Mouse (Mus musculus) liver, adult 2 months (tissue): ENCODE data around the gene Yars. TPM values are rescaled to one million over a fixed set of nuclear protein-coding genes. Genes with fewer than 3 reads are reported as not detected.
"Not testable (repeated sequence)": the region's sequence is repeated elsewhere in the genome, so short reads cannot be mapped to it uniquely, and the experiment has no call there.

Experiments used
- DNase-seq: peaks from one replicate; pipeline ENCODE4 v3.0.0-alpha.2; 2011; ENCODE audit warnings: low read depth, low spot score; ENCODE audit errors: extremely low read depth
- H3K27ac ChIP-seq: fragments of 200-500 bp; replicated peaks from 2 replicates; pipeline ENCODE4 v1.5.1; 2012; ENCODE audit warnings: low read depth, mild to moderate bottlenecking, control low read depth, inconsistent platforms, low read length; ENCODE audit not compliant: insufficient read depth
- H3K27me3 ChIP-seq: fragments of 200-500 bp; 2 replicates; pipeline ENCODE4 v1.6.1; 2012; ENCODE audit warnings: mild to moderate bottlenecking, moderate library complexity, low read length, inconsistent platforms; ENCODE audit not compliant: control insufficient read depth, insufficient read depth
- H3K36me3 ChIP-seq: fragments of 200-500 bp; 2 replicates; pipeline ENCODE4 v1.6.1; 2012; ENCODE audit warnings: low read length, inconsistent platforms; ENCODE audit not compliant: control insufficient read depth, insufficient read depth
- H3K4me1 ChIP-seq: fragments of 200-500 bp; 2 replicates; pipeline ENCODE4 v1.6.1; 2011; ENCODE audit warnings: low read length; ENCODE audit not compliant: control insufficient read depth, insufficient read depth
- H3K4me3 ChIP-seq: fragments of 200-500 bp; 2 replicates; pipeline ENCODE4 v1.5.1; 2011; ENCODE audit warnings: low read depth, mild to moderate bottlenecking, control low read depth, low read length, moderate library complexity; ENCODE audit not compliant: insufficient read depth
- H3K79me2 ChIP-seq: fragments of 200-500 bp; 2 replicates; pipeline ENCODE4 v1.6.1; 2012; ENCODE audit warnings: inconsistent platforms, mild to moderate bottlenecking, low read length, moderate library complexity; ENCODE audit not compliant: control insufficient read depth, insufficient read depth
- H3K9ac ChIP-seq: fragments of 200-500 bp; 2 replicates; pipeline ENCODE4 v1.6.1; 2012; ENCODE audit warnings: low read depth, mild to moderate bottlenecking, control low read depth, inconsistent platforms, low read length
- CTCF ChIP-seq: fragments of 200-500 bp; IDR thresholded peaks from 2 replicates; pipeline ENCODE4 v1.5.1; 2011; ENCODE audit warnings: low read depth, low read length, control low read depth
- POLR2A ChIP-seq: fragments of 200-500 bp; IDR thresholded peaks from 2 replicates; pipeline ENCODE4 v1.6.1; 2011; ENCODE audit warnings: low read length, control low read depth; ENCODE audit not compliant: insufficient read depth; ENCODE audit errors: extremely low read depth
- WGBS: fragments of 180-500 bp; shearing (Covaris S2); methylation state at CpG from one replicate; pipeline ENCODE4 v1.1.7; 2018; 5-methylcytosine and 5-hydroxymethylcytosine counted together
- polyA plus RNA-seq: library from polyadenylated mRNA; depleted of rRNA; stranded (reverse); fragments of >200 nt; gene quantifications from 2 replicates; pipeline ENCODE4 v1.2.3, GENCODE M21; 2012
- total RNA-seq: library from RNA; depleted of rRNA; stranded (reverse); fragments of >200 nt; gene quantifications from 2 replicates; pipeline ENCODE4 v1.2.3, GENCODE M21; 2014

Gene Yars
- total and polyA plus RNA-seq, 2 experiments, result 15.3 to 18.5 TPM

DNA sequence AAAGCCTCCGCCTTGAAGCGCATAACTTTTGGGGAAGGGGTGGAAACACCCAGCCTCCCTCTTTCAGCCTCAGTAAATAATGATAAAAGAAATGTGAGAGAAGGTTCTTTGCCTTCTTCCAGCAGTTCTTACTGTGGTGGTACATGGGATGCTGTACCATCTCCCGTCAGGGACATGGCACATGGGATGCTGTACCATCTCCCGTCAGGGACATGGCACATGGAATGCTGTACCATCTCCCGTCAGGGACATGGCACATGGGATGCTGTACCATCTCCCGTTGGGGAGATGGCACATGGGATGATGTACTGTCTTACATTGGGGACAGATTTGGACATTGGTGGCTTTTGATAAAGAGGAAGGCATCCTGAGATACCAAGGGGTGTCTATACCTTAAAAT lies 8.0 kb downstream of the Yars start:
- TF ChIP-seq POLR2A (no peak), CTCF (no peak)
- H3K27me3 ChIP-seq, result no peaks in the 10 kb centered on the region
- H3K4me3 ChIP-seq, result no peak overlapping the region
- H3K4me1 ChIP-seq, result peaks cover 8% of the 10 kb centered on the region; the same call in 1 of the 2 replicates
- H3K36me3 ChIP-seq, result peaks cover 19% of the 10 kb centered on the region
- 98% methylated on average over 6 of the region's 6 CpGs for WGBS
- no peak for DNase-seq
- peaks cover 6% of the 10 kb centered on the region; the same call in 1 of the 2 replicates for H3K79me2 ChIP-seq
- no peak overlapping the region for H3K9ac ChIP-seq
- H3K27ac ChIP-seq, result no peak overlapping the region

GRCm38 (mm10) chr4:129204655-129205054 lies 15.1 kb downstream of the Yars start:
- TF ChIP-seq CTCF, result no peak
- DNase-seq, result no peak
- no peaks in the 10 kb centered on the region for H3K27me3 ChIP-seq
- WGBS, result 94% methylated on average over 10 of the region's 10 CpGs
- no peak overlapping the region for H3K9ac ChIP-seq
- H3K27ac ChIP-seq, result no peak overlapping the region
- H3K4me3 ChIP-seq, result no peak overlapping the region
- no peaks in the 10 kb centered on the region for H3K4me1 ChIP-seq
- H3K79me2 ChIP-seq, result no peaks in the 10 kb centered on the region
- H3K36me3 ChIP-seq, result peaks cover 40% of the 10 kb centered on the region

- Histone ChIP-seq H3K27ac (peak overlapping the region; percentile 47; the same call in 1 of the 2 replicates), H3K9ac (no peak overlapping the region), H3K4me3 (no peak overlapping the region), H3K36me3 (peaks cover 47% of the 10 kb centered on the region), H3K79me2 (no peaks in the 10 kb centered on the region), H3K4me1 (no peaks in the 10 kb centered on the region), H3K27me3 (no peaks in the 10 kb centered on the region)
- TF ChIP-seq POLR2A, result no peak
- TF ChIP-seq CTCF, result no peak
- DNase-seq, result peak; percentile 70
- 42% methylated on average over 8 of the region's 8 CpGs for WGBS
Observed at GRCm38 (mm10) chr4:129206792-129207191, 17.2 kb downstream of the Yars start.

- no peaks in the 10 kb centered on the region for H3K79me2 ChIP-seq
- no peaks in the 10 kb centered on the region for H3K27me3 ChIP-seq
- H3K27ac ChIP-seq, result no peak overlapping the region
- peak; percentile 29; the same call in 1 of the 2 replicates for TF ChIP-seq CTCF
- TF ChIP-seq POLR2A, result no peak
- H3K9ac ChIP-seq, result no peak overlapping the region
- no peak overlapping the region for H3K4me3 ChIP-seq
- DNase-seq, result no peak
- 70% methylated on average over 7 of the region's 7 CpGs for whole genome bisulfite sequencing
- H3K36me3 ChIP-seq, result peaks cover 42% of the 10 kb centered on the region
- H3K4me1 ChIP-seq, result no peaks in the 10 kb centered on the region
Observed at GRCm38 (mm10) chr4:129209504-129209903, 19.9 kb downstream of the Yars start.

- no peak overlapping the region for H3K9ac ChIP-seq
- TF ChIP-seq POLR2A (no peak), CTCF (no peak)
- no peaks in the 10 kb centered on the region for H3K4me1 ChIP-seq
- no peak for DNase-seq
- peaks cover 38% of the 10 kb centered on the region for H3K36me3 ChIP-seq
- H3K4me3 ChIP-seq, result no peak overlapping the region
- WGBS, result 74% methylated on average over 4 of the region's 4 CpGs
- no peaks in the 10 kb centered on the region for H3K27me3 ChIP-seq
- H3K79me2 ChIP-seq, result no peaks in the 10 kb centered on the region
- no peak overlapping the region for H3K27ac ChIP-seq
Observed at GRCm38 (mm10) chr4:129211461-129211860, 21.9 kb downstream of the Yars start.

DNA sequence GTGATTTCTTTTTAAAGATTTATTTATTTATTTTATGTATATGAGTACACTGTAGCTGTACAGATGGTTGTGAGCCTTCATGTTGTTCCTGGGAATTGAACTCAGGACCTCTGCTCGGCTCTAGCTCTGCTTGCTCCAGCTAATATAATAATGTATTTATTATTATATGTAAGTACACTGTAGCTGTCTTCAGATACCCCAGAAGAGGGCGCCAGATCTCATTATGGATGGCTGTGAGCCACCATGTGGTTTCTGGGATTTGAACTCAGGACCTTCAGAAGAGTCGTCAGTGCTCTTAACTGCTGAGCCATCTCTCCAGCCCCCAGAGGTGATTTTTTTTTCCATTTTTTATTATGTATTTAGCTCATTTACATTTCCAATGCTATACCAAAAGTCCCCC lies 22.9 kb downstream of the Yars start:
- peaks cover 33% of the 10 kb centered on the region for H3K36me3 ChIP-seq
- H3K27ac ChIP-seq, H3K4me3 ChIP-seq, H3K27me3 ChIP-seq, H3K4me1 ChIP-seq, DNase-seq, H3K79me2 ChIP-seq, H3K9ac ChIP-seq: not testable (repeated sequence)
- WGBS, result 83% methylated on average over 3 of the region's 3 CpGs
